Mouse (Mus musculus) heart, embryonic 11.5 days (tissue): ENCODE results near the gene Sertad3. TPM values are rescaled to one million over a fixed set of nuclear protein-coding genes. Genes with fewer than 3 reads are reported as not detected.
A peak's percentile ranks its signal among the peaks of the same experiment; 100 is the strongest.

ENCODE experiments used
- ATAC-seq: fragments of 200-750 bp; cut with Nextera tagmentation; replicated peaks from 2 replicates; pipeline ENCODE4 v1.8.0; 2017; ENCODE audit warnings: moderate library complexity; ENCODE audit not compliant: insufficient number of reproducible peaks, low FRiP score, low TSS enrichment
- H3K27ac ChIP-seq: fragments of 300-500 bp; sonication (generic); 2 replicates; pipeline ENCODE4 v1.5.1; 2014; ENCODE audit warnings: mild to moderate bottlenecking, low read depth, low read length
- H3K27me3 ChIP-seq: fragments of 300-500 bp; sonication (generic); 2 replicates; pipeline ENCODE4 v1.6.1; 2014; ENCODE audit warnings: mild to moderate bottlenecking, low read length, mixed read lengths; ENCODE audit not compliant: control insufficient read depth, insufficient read depth
- H3K36me3 ChIP-seq: fragments of 300-500 bp; sonication (generic); 2 replicates; pipeline ENCODE4 v1.6.1; 2014; ENCODE audit warnings: mild to moderate bottlenecking, low read length, moderate library complexity, mixed read lengths; ENCODE audit not compliant: control insufficient read depth, insufficient read depth
- H3K4me1 ChIP-seq: fragments of 300-500 bp; sonication (generic); 2 replicates; pipeline ENCODE4 v1.6.1; 2014; ENCODE audit warnings: low read length; ENCODE audit not compliant: control insufficient read depth, insufficient read depth
- H3K4me2 ChIP-seq: fragments of 300-500 bp; sonication (generic); 2 replicates; pipeline ENCODE4 v1.6.1; 2014; ENCODE audit warnings: mild to moderate bottlenecking, moderate library complexity
- H3K4me3 ChIP-seq: fragments of 300-500 bp; sonication (generic); 2 replicates; pipeline ENCODE4 v1.5.1; 2014; ENCODE audit warnings: low read depth, low read length
- H3K9ac ChIP-seq: fragments of 300-500 bp; sonication (generic); 2 replicates; pipeline ENCODE4 v1.6.1; 2014; ENCODE audit warnings: mild to moderate bottlenecking, low read depth, low read length, moderate library complexity
- H3K9me3 ChIP-seq: fragments of 300-500 bp; sonication (generic); replicated peaks from 2 replicates; pipeline ENCODE4 v1.6.1; 2016; ENCODE audit warnings: low read length; ENCODE audit not compliant: control insufficient read depth
- WGBS: fragments of 180-500 bp; shearing (Covaris S2); extraction: QIAGEN DNeasy Blood & Tissue Kit; methylation state at CpG from one replicate; pipeline ENCODE4 v1.1.7; 2014; ENCODE audit not compliant: insufficient replicate concordance; 5-methylcytosine and 5-hydroxymethylcytosine counted together
- polyA plus RNA-seq: library from polyadenylated mRNA; unstranded; fragments of >200 nt; fragmentation: Nextera tagmentation; extraction: Ambion mirVana; gene quantifications from 2 replicates; pipeline ENCODE4 v1.2.1, GENCODE M21; 2014

Sertad3 gene
- polyA plus RNA-seq, 1 experiment from 2014 or later = 19.9 TPM

GRCm38 (mm10) chr7:27446521-27447418 lies 26.8 kb upstream of the Sertad3 start:
- Histone ChIP-seq H3K27me3 (peaks cover 19% of the 10 kb centered on the region), H3K4me3 (peak overlapping the region; percentile 54), H3K4me1 (peaks cover 9% of the 10 kb centered on the region; the same call in 1 of the 2 replicates), H3K36me3 (no peaks in the 10 kb centered on the region), H3K27ac (no peak overlapping the region), H3K9me3 (no peaks in the 10 kb centered on the region), H3K9ac (peak overlapping the region; percentile 68), H3K4me2 (peak overlapping the region; percentile 99)
- WGBS = 8% methylated on average over 45 of the region's 53 CpGs
- 0 out of 2 replicates have a peak, but pooled peaks have one; percentile 0 for ATAC-seq

- peaks cover 9% of the 10 kb centered on the region; the same call in 1 of the 2 replicates for H3K4me1 ChIP-seq
- H3K9ac ChIP-seq = peak within 1 kb of the TSS; percentile 70
- whole genome bisulfite sequencing = 1% methylated on average over 54 of the region's 54 CpGs
- H3K9me3 ChIP-seq = no peaks in the 10 kb centered on the region
- peaks cover 19% of the 10 kb centered on the region for H3K27me3 ChIP-seq
- peak within 1 kb of the TSS; percentile 56 for H3K4me3 ChIP-seq
- peak; percentile 94 for ATAC-seq
- peak within 1 kb of the TSS; percentile 85 for H3K27ac ChIP-seq
- no peaks in the 10 kb centered on the region for H3K36me3 ChIP-seq
- H3K4me2 ChIP-seq = peak within 1 kb of the TSS; percentile 99
Measured at GRCm38 (mm10) chr7:27447419-27448286, 25.9 kb upstream of the Sertad3 start, which contains the start of the genes Sptbn4 and Blvrb. Gene Sptbn4, minus strand, starts transcription at chr7:27447686. Gene Blvrb, plus strand, starts transcription at chr7:27447978.

DNA sequence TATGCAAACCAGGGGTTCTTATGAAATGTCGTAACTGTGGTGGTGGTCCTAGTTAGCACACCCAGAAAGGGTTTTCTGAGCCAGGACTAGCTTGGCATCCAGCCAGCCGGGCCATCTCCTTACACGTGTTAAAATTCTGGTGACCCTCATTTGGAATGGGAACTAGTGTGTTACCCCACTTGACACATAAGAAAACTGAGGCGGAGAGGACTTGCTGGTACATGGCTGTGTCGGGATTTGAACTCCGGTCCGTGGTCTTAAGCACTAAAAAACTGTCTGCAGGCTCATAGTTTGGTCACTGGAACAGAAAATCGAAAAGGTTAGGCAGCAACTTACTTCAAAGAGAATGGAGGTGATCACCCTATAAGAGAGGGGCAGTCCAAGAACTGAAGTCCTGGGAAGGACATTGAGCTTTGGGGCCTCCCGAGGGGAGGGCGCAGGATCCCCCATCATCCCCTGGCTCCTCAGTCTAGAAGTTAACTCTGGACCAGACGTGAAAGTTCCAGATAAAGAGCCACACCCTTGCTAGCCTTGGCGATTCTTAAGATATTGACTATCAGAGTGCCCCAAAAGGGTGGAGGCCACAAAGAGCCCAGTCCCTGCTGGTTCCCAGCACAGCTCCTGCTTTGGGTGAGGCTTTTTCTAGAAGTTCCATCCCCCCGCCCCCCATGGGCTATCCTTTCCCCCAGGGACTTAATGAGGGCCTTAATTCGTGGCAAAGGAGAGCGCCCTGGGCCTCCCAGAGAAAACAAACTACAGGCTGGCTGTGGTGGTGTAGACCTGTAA lies 25.0 kb upstream of the Sertad3 start:
- Histone ChIP-seq H3K4me3 (peak overlapping the region; percentile 56), H3K4me2 (peak overlapping the region; percentile 99), H3K36me3 (no peaks in the 10 kb centered on the region), H3K9ac (peak overlapping the region; percentile 70), H3K4me1 (peaks cover 9% of the 10 kb centered on the region; the same call in 1 of the 2 replicates), H3K27me3 (peaks cover 19% of the 10 kb centered on the region), H3K27ac (peak overlapping the region; percentile 85), H3K9me3 (no peaks in the 10 kb centered on the region)
- 46% methylated on average over 15 of the region's 15 CpGs for WGBS
- peak; percentile 48 for ATAC-seq

GRCm38 (mm10) chr7:27449256-27449862 lies 24.2 kb upstream of the Sertad3 start:
- Histone ChIP-seq H3K4me3 (peak overlapping the region; percentile 56), H3K4me1 (peaks cover 9% of the 10 kb centered on the region; the same call in 1 of the 2 replicates), H3K27me3 (peaks cover 18% of the 10 kb centered on the region), H3K4me2 (peak overlapping the region; percentile 99), H3K9me3 (no peaks in the 10 kb centered on the region), H3K36me3 (no peaks in the 10 kb centered on the region), H3K9ac (peak overlapping the region; percentile 36; the same call in 1 of the 2 replicates), H3K27ac (peak overlapping the region; percentile 85)
- no peak for ATAC-seq
- 54% methylated on average over 10 of the region's 10 CpGs for WGBS

GRCm38 (mm10) chr7:27451359-27451758 lies 22.2 kb upstream of the Sertad3 start:
- H3K36me3 ChIP-seq = no peaks in the 10 kb centered on the region
- WGBS = 93% methylated on average over 2 of the region's 2 CpGs
- no peak overlapping the region for H3K27ac ChIP-seq
- no peaks in the 10 kb centered on the region for H3K9me3 ChIP-seq
- no peaks in the 10 kb centered on the region; the same call in 1 of the 2 replicates for H3K27me3 ChIP-seq
- H3K4me2 ChIP-seq = no peak overlapping the region
- no peak for ATAC-seq
- peaks cover 6% of the 10 kb centered on the region; the same call in 1 of the 2 replicates for H3K4me1 ChIP-seq
- no peak overlapping the region for H3K9ac ChIP-seq
- no peak overlapping the region for H3K4me3 ChIP-seq

DNA sequence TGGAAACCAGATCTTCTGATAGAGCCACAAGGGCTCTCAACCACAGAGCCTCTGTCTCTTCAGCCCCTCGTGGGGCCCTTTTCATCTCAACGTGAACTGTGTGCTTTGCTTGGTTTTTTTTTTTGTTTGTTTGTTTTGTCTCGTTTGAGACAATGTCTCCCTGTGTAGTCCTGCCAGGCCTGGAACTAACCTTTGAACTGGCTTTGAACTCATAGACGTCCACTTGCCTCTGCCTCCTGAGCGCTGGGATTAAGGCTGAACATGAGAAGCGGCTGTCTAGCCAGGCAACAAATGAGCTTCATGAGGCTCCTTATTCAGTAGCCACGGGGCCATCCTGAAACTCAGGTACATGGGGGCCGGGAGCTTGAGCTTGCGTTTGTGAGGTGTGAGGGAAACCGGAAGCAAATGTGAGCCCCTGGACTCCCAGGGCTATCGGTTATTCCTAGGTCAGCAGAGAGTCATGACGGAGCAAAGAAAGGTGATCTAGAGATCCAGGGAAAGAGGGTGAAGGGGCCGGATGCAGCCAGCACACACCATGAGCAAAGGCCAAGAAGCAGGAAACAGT lies 21.3 kb upstream of the Sertad3 start:
- Histone ChIP-seq H3K9ac (no peak overlapping the region), H3K9me3 (no peaks in the 10 kb centered on the region), H3K4me3 (no peak overlapping the region), H3K27ac (no peak overlapping the region), H3K27me3 (no peaks in the 10 kb centered on the region), H3K4me2 (no peak overlapping the region), H3K4me1 (no peaks in the 10 kb centered on the region), H3K36me3 (no peaks in the 10 kb centered on the region)
- no peak for ATAC-seq
- WGBS = 55% methylated on average over 13 of the region's 13 CpGs

GRCm38 (mm10) chr7:27454461-27455121 lies 19.0 kb upstream of the Sertad3 start:
- H3K36me3 ChIP-seq = no peaks in the 10 kb centered on the region
- H3K9ac ChIP-seq = no peak overlapping the region
- no peak overlapping the region for H3K27ac ChIP-seq
- no peak overlapping the region for H3K4me3 ChIP-seq
- no peaks in the 10 kb centered on the region for H3K4me1 ChIP-seq
- ATAC-seq = no peak
- H3K9me3 ChIP-seq = no peaks in the 10 kb centered on the region
- no peak overlapping the region for H3K4me2 ChIP-seq
- H3K27me3 ChIP-seq = no peaks in the 10 kb centered on the region
- WGBS = 57% methylated on average over 10 of the region's 10 CpGs
